Mouse (Mus musculus) testis, postnatal 14 days (tissue): ENCODE measurements around the gene Poc5.

Experiments
- DNase-seq: peaks from one replicate; pipeline ENCODE4 v3.0.0; 2021; ENCODE audit warnings: low spot score

Gene Poc5

DNA sequence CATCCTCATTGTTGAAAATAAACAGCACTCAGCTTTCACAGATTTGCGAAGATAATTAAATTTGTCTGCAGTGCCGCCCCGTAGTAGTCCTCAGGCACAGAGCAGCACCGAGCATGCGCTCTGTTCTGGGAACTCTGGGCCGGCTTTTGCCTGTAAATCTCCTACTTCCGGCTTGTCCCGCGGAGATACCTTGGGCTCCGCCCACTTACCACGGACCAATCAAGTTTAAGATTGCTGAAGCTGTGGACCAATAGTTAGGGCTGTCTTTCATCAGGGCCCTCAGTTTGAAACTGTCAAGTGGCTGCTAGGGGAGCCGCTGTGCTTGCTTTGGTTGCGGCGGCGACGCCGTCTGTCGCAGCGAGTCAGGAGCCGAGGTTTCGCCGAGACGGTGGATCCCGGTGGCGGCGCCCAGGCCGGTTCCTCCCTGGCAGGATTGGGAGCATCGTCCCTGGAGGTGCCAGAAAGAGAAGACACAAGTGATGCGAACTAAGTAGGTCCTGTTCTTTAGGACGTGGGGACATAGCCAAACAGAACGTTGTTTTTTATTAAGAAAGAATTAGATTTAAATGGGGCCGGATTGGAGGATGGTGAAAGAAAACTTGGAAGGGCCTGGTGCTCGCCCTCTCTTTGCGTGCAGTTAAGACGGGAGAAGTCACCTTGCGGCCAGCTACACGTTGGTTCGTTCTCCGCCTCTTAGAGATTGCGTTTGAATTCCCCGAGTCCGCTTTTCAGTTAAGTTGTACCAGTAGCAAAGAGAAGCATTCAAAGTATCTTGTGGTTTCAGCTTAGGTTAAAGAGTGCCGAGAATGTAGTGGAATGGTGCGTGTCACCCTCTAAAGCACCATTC is at the start of gene Poc5:
TSS of gene Poc5 (plus strand) at position 253 of the 847 bp plus-strand sequence.
- peak; percentile 98 for DNase-seq

DNA sequence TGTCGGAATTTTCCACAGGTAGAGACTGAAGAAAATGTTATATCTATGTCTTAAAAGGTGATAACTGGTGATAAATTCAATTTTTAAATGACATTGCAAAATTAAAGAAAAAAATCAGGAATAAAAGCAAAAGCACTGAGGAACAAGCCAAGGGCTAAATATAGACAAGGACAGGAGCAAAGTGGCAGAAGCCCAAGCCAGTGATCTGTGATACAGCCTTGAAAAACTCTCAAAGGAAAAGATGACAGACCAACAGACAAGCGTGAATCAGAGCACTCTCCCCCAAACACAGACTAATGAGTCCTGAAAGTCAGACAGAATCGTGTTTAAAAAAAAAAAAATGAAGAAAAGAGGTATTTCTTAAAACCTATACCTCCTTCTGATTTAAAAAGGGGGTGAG is 46.6 kb upstream of the Poc5 start:
- no peak for DNase-seq

DNA sequence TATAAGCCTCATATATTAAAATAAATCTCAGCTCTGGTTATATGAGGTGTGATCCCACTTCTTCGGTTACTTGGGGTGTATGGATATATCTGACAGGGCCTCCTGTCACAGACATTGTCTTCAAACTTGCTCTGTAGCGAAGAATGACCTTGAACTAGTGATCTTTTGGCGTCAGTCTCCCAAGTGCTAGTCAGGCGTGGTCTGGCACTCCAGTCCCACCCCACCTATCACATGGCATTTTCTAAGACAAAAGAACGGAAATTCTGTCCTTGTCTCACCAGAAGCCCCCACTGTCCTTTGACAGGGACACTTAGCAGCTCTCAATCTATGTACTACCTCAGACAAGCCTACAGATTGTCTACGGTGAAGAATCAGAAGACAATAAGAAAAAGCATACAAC is 43.3 kb upstream of the Poc5 start:
- no peak for DNase-seq

DNA sequence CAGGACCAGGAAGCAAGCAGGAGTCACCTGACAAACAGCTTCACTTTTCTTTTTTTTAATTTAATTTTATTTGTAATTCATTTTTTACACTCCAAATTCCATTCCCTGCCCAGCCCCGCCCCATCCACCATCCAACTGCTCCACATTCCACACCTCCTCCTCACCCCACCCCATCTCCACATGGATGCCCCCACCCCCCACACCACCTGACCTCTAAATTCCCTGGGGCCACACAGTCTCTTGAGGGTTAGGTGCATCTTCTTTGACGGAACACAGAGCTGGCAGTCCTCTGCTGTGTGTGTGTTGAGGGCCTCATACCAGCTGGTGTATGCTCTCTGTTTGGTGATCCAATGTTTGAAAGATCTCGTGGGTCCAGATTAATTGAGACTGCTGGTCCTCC is 41.5 kb upstream of the Poc5 start:
- no peak for DNase-seq

DNA sequence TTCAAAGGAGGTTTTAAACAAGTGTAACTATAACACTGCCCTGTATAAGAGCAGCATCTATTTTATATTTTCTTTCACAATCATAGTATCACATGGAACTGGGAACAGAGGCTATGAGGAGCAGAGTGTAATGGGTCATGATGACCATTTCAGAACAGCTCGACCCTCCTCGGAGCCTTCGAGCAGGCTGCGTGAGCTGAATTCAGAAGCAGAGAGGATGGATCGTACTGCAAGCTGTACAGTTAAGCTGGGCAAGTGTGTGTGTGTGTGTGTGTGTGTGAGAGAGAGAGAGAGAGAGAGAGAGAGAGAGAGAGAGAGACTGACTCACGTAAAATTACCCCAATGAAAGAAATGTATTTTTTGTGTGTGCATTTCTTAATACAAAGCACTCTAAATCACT is 37.9 kb upstream of the Poc5 start:
- DNase-seq = no peak

DNA sequence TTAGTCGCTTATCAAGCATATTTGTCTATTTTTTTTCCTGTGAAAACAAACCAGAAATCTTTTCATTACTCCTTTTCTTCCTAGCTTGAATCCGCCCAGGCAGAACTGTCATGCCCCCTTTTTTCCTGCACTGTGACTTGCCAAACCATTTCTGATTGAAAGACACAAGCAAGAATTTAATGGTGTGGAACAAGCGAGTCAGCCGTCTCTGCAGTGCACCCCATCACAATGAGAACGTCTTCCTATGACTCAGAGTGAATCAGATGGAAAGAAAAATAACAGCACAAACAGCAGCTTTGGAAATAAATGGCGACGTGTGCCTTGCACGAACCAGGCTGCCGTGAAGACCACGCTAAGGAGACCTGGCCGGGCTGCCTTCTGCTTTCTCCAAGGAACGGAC is 36.8 kb upstream of the Poc5 start:
- DNase-seq = no peak

DNA sequence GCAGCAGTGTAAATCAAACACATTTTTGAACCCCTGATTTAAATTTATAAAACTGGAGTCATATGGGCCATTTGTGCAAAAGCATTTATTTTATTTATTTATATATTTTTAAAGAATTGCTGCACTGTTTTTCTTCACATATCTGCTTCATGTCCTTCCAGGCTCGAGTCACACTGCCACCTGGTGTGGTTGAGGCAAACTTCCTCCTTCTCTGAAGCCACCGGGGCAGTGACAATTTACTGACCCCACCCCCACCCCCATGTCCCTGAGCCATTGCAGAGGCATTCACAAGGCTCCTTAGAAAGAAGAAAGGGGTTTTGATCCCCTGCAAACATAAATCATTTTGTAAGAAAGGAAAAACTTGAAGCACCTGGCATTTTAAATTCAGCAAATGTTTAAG is 12.6 kb upstream of the Poc5 start:
- DNase-seq = no peak

DNA sequence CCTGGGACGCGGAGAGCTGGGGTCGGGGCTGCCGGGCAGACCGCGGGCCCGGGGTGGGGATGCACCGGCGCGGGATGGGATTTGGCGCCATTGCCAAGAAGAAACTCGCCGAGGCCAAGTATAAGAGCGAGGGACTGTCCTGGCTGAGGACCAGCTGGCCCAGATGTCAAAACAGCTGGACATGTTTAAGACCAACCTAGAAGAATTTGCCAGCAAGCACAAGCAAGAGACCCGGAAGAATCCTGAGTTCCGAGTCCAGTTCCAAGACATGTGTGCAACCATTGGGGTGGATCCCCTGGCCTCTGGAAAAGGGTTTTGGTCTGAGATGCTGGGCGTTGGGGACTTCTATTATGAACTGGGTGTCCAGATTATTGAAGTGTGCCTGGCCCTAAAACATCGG is 11.2 kb upstream of the Poc5 start:
- no peak for DNase-seq

DNA sequence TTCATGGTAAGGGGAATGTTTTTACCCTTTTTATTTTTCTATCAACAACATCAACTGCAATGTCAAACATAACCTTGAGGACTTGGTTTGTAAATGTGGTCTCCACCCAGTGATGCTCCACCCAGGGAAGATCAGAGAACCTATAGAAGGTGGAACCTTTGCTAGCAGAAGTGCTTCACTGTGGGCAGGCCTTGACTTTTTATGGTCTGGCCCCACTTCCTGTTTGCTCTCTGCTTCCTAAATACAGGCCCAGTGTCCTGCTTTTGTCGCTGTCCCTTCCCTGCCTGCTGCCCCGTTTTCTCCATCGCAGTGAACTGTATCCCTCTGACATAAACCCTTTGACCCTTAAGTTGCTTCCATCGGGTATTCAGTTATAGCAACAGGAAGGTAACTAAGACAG is 10.2 kb upstream of the Poc5 start:
- DNase-seq = no peak

DNA sequence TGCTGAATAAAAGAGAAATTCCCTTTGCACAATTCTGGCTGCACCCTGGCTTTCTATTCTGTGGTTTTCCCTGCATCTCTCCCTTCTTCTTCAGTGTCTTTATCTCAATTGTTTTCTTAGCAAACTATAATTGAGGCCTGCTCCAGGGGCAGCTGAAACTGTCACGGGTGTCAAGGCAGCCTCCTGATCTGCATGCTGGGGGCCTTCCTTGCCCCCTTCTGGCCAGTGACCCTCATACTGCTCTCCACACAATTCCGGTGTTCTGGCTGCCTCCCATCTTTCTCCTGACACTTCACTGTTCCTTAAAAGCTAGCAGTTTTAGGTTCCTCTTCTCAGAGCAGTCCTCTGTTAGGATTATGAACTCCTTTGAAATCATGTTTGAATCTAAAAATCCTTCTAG is 1.2 kb downstream of the Poc5 start:
- DNase-seq = no peak

DNA sequence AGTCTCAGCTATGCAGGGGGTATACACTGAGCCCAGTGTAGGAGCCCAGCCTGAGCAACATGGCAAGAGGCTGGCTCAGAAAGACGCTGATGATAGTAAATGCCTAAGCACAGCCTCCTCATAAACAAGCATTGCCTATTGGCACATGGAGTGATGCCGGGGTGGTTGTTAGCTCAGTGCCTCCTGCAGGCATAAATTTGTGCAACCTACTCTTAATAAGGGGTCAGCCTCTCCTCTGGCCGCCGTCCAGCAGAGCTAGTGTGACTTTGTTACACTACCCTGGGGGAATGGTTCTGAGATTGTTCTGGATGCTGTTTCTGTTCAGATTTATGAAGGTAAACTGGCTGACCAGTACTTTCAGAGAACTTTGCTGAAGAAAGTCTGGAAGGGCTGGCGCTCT is 13.2 kb downstream of the Poc5 start:
- no peak for DNase-seq

DNA sequence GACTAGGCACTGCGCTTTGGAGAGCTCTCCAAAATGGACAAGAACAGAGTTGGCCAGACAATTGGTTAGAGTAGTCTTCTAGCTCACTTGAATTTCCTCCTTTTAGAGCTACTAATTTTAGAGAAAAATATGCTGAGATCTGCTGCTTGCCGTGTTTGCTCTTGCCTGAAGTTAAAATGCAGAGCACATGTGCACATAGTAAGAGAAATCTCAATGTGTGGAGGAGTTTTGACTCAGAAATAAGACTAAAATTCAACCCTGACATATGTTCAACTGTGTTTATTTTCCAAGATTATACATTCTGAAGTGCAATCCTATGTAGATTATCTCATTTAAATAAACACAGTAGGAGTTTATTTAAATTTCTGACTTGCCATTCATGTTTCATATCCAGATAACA is 17.4 kb downstream of the Poc5 start:
- DNase-seq = no peak

DNA sequence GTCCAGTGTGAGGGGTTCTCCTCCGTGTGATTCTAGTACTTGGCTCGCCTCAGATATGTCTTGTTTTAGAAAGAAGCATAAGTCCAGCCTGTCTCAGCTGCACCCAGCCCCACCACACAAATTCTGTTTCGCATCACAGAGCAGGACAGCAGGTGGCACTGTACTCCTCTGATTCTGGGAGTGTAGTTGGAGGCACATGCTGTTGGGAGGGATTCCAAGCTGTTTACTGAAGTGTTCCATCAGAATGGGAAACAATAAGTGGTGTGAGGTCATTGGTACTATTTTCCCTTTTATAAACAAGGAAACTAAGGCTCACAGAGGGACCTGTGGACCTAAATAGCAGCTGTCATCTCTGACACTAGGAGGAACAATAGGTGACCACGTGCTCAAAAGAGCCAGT is 18.9 kb downstream of the Poc5 start:
- DNase-seq = no peak

DNA sequence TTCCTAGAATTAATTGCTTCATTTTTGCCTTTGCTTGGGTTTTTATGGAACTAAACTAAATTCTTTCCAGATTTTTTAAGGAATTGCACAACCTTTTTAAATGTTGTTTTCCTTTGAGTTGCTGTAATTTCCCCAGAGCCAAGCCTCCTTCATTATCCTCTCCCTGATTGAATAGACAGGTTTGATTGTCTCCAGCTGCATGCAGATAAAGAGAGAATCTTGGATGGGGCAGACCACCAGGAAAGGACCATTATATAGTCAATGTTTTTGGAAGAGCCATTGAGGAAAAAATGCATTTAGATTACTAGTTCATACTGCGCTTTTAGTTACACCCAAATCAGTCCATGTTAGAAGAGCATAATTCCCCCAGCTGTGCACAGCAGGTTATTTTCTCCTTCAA is 20.7 kb downstream of the Poc5 start:
- DNase-seq = no peak

DNA sequence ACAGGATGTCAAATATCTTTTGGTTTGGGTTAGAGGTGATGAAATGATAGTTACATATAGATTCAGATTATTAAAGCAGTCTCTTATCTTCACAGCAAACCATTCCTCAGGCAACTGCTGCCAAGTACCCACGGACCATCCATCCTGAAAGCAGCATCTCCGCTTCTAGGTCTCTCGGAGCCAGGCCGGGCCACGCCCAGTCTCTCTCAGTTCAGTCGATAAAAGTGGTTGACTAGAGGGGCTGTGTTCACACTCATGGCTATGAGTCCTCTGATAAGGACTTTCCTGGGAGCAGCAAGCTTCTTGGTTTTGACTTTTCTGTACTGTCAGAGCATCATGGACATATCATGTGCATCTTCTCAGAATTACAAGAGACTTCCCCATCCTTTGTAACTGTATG is 26.3 kb downstream of the Poc5 start:
- DNase-seq = no peak

DNA sequence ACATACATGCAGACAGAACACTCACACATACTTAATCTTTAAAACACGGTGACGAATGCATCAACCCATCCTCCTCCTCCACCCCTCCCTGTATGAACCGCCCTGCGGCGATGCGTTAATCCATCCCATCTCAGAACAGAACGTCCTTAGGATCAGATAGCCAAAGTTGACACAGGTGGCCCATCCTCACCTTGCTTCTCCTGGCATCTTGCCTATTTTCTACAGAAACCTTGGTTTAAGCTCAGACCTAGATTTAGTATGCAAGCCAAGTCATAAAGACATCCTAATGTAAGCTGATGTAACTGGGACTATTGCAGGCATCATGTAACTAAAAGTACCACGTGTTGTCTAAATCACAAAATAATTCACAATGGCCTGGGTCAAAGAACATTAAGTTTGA is 28.3 kb downstream of the Poc5 start:
- no peak for DNase-seq

DNA sequence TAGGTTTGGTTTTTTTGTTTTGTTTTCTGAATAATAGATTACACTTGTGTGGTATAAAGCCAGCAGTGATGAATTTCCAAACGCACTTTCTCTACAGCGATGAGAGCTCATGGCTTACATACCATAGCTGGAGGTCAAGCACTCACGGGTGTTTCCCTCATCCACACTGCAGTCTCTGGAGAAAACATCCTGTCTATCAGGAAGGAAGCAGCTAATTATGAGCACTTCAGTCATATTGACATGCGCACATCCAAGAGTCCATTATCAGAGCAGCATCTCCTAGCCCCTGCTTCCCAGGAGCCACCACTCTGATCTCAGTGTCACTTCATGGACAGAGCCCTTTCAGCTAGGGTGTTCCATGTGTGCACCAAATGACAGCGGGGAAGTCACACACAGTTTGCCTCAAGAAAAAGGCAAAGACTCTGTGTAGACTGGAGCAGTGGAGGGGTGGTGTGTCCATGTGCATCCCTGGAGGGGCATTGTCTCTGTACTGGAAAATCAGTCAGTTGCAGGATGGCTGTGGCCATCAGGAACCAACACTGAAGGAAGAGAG is 29.2 kb downstream of the Poc5 start:
- no peak for DNase-seq

DNA sequence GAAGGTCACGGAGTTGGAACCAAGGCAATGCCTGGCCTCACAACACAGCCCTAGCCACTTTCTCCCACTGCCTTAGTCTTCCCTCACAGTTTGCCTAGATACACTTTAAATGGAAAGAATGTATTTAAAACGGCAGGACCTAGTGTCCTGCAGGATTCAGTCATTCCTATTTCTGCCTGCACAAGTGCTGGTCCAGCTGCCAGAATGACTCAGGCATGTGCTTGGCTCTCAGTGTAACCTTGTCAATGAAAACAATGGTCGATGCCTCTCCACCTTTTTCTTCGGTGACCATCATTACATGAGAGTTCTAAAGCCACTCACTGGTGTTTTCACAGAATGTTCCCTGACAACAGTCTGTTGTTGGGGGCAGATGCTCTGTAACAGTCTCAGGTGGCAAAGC is 30.4 kb downstream of the Poc5 start:
- no peak for DNase-seq

DNA sequence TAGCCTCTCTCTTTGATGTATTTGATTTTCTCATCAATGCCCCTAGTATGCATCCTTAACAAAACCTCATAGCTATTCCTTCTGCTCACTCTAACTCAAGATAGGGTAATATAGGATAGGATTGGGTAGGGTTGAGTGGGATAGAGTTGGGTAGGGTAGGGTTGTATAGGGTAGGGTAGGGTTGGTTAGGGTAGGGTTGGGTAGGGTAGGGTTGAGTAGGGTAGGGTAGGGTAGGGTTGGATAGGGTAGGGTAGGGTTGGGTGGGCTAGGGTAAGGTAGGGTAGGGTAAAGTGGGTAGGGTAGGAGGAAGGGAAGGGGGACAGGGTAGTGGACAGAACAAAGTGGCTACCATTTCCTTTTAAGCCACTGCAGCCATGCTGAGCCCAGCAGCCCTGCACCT is 33.1 kb downstream of the Poc5 start:
- no peak for DNase-seq

DNA sequence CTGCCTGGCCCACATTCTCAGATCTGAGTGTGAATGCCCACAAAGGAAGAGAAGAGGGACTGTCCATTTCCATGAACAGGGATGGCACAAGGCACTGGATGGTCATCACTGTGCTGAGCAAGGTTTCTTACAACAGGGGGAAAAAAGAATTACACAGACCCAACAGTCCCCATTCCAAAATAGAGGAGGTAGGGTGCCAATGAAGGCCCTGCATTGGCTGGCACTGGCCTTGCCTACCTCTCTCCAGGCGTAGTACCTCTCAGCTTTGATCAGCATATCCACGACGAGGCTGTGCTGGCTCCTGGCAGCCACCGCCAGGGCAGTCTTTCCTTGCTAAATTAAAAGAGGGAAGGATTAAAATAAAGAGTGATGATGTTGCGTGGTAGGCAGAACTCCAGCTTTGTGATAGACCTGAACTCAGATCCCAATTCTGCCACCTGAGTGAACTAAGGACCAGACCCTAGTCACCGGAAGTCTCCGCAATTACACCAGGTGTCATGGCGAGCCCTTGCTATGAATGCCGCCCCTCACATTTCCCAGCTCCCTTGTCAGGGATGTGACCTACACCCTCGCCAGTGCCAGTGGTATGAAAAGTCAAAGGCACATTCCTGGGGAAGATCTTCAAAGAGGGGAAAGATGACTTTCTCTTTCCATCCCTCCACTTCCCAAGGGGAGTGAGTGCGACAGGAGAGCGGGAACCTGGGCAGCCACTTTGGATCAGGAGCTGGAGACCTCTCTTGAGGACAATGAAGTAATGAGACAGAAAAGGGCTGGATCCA is 36.6 kb downstream of the Poc5 start:
- DNase-seq = no peak

DNA sequence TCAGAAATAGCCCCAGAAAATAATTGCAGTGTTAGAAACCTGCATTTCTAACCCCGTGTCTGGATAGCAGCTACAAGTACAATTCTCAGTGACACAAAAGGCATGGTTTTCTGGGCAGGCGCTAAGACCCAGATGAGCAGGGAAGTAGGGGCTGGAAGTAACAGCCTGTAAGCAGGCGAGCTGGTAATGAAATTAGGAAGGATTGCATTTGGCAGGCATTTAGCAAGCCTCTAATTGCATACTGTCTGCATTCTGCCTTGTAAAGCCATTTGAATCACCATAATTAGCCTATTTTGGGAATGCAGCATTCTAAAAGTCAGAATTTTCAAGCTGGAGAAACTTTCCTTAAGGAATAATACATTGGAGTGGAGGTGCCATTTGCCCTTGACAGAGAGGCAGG is 38.0 kb downstream of the Poc5 start:
- no peak for DNase-seq

DNA sequence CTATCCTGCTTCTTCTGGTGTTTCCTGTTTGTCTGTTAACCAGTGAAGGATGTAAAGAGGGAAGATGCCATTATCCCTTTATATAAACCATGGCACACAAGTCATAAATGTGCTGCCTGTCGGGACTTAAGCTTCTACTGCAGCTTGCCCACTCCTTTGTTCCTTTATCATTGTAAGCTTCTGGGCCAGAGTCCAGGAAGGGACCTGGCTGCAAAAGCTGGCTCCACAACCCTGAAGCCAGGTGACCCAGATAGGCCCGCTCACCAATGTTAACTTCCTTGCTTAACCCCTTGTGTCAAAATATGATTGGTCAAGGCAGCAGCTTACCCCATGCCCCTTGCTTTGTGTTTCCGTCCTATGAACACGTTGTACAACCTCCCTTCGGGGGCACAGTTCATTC is 40.4 kb downstream of the Poc5 start:
- no peak for DNase-seq

DNA sequence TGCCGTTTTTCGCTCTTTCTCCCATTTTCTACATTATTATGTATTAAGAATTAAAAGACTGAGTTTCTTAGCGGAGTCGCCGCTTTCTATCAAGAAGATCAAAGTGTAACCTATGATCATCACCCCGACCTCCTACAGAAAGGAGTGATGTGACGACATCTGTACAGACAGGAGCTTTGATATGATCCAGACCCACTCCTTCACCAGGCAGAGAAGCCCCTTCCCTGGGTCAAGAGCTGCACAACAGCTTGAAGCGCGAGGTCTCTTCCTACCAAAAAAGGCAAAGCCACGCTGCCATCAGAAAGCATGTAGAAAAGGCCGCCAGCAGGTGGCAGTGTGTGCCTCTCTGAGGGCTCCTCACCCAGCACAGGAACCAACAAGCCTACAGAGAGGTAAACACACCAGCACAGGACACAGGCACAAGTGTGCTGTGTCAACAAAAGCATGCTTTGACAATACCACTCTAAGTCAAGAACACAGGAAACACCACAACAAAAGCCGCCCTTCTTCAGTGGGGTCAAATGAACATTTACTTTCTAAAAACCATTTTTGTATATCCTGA is 43.6 kb downstream of the Poc5 start:
- peak; percentile 59 for DNase-seq
